In the genomic region with DNA sequence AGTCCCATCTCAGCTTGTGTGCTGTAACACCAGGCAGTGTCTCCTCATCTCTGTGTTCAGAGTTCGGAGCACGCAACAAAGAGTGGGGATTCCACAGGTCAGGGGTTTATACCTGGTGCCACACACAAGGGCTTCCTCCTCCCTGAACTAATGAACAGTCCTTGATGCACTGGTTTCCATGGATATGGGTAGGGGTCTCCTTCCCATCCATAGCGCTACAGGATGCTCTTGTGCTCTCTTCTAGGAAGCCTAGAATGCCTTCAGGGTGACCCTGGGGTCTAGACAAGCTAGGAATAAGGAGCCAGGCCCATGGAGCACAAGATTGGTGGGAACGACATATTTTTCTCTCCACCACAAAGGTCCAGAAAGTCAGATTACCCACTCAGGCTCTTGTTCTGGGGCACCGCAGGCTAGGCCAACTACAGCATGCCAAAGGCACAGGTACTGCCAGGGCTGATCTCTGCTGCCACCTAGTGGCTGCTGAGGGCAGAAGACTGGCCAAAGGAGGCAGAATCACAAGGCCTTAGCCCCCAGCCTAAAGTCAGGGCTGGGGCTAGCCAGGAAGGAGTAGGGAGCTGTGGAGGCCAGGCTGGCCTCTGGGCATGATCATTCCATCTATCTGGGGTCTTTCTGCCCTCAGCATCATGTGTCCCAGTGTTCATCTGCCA, we compare ENCODE assay signal across 9 mouse cellular contexts. TPM values are rescaled to one million over a fixed set of nuclear protein-coding genes. Genes with fewer than 3 reads are reported as not detected.
DNase-seq lines count a peak whose midpoint lies in the region; ATAC-seq and TF ChIP-seq lines count a peak whose summit lies in the region.
"Had no signal": no experiment of that assay in that cellular context is flagged by ENCODE, and none has a peak within 500 bp of the region (broad histone marks: within the 10 kb centered on the region; RNA-seq: fewer than 3 reads in every experiment).

No protein-coding gene starts in this region.

- H3K36me3 ChIP-seq in embryonic facial prominence, embryonic 11.5 days (replicated peaks; ENCODE audit: control insufficient read depth, insufficient read depth, low read depth, low read length), result no peaks in the 10 kb centered on the region
- H3K36me3 ChIP-seq in heart, adult 2 months (ENCODE audit: control insufficient read depth, insufficient read depth, low read length), result no peaks in the 10 kb centered on the region
- H3K36me3 ChIP-seq: heart, embryonic 15.5 days had no signal

- H3K79me2 ChIP-seq in heart, adult 2 months (replicated peaks; ENCODE audit: control insufficient read depth, insufficient read depth, low read length), result no peaks in the 10 kb centered on the region

- intact Hi-C loops in heart, adult 2 months (cut with DNase I), result loop anchor here (1.0 to 10.0 kb wide), 4 partner anchors 93 to 385 kb away; no protein-coding TSS in a partner anchor

- peak; percentile 47 for ATAC-seq in CD4-positive, CD25-positive, alpha-beta regulatory T cell, adult 4 months
- ATAC-seq in embryonic facial prominence, embryonic 11.5 days (replicated peaks; ENCODE audit: insufficient number of reproducible peaks, low FRiP score, low TSS enrichment, low read depth), result no peak; the same call in 1 of the 2 replicates

- DNase-seq in adrenal gland, postnatal 36 days, result peak; percentile 77 to 85
- DNase-seq in embryonic facial prominence, embryonic 11.5 days (ENCODE audit: low spot score), result peak; percentile 86
- DNase-seq in heart, adult 2 months, result peak; percentile 60 to 77
- peak; percentile 36 for DNase-seq in large intestine, adult 2 months (ENCODE audit: low read depth, low spot score)
- peak; percentile 58 for DNase-seq in lung, adult 2 months
- peak; percentile 68 for DNase-seq in ovary, postnatal 14 days (ENCODE audit: low spot score)
- DNase-seq in thymus, postnatal 10 days (ENCODE audit: low spot score in 2 of 2), result peak; percentile 24 to 78

- H3K4me2 ChIP-seq in embryonic facial prominence, embryonic 11.5 days (ENCODE audit: low read depth, low read length), result no peak overlapping the region
- H3K4me2 ChIP-seq: heart, embryonic 15.5 days had no signal

- no peaks in the 10 kb centered on the region for H3K4me1 ChIP-seq in embryonic facial prominence, embryonic 11.5 days (ENCODE audit: control insufficient read depth, insufficient read depth, low read length)
- H3K4me1 ChIP-seq in heart, adult 2 months (ENCODE audit: control insufficient read depth, insufficient read depth, low read length), result no peaks in the 10 kb centered on the region
- H3K4me1 ChIP-seq in lung, adult 2 months (ENCODE audit: control insufficient read depth, insufficient read depth, low read length), result no peaks in the 10 kb centered on the region
- H3K4me1 ChIP-seq: heart, embryonic 15.5 days had no signal

- TF ChIP-seq EP300 in heart, adult 2 months (IDR thresholded peaks at IDR 0.05; ENCODE audit: insufficient read depth, low read depth, low read length), result no peak

- H3K4me3 ChIP-seq in embryonic facial prominence, embryonic 11.5 days (ENCODE audit: low read depth, low read length), result no peak overlapping the region
- no peak overlapping the region for H3K4me3 ChIP-seq in heart, adult 2 months
- no peak overlapping the region for H3K4me3 ChIP-seq in lung, adult 2 months (replicated peaks; ENCODE audit: extremely low read depth, low read depth, low read length)
- H3K4me3 ChIP-seq: heart, embryonic 15.5 days had no signal

- no peak overlapping the region for H3K27ac ChIP-seq in embryonic facial prominence, embryonic 11.5 days (replicated peaks; ENCODE audit: low read depth, low read length)
- no peak overlapping the region for H3K27ac ChIP-seq in heart, adult 2 months
- H3K27ac ChIP-seq: heart, embryonic 15.5 days had no signal

- no peak overlapping the region for H3K9ac ChIP-seq in embryonic facial prominence, embryonic 11.5 days (replicated peaks; ENCODE audit: low read length)
- H3K9ac ChIP-seq in heart, adult 2 months (ENCODE audit: low read depth, low read length), result no peak overlapping the region
- H3K9ac ChIP-seq: heart, embryonic 15.5 days had no signal

- no peak for TF ChIP-seq CTCF in heart, adult 2 months (IDR thresholded peaks at IDR 0.05)
- peak; percentile 96 for TF ChIP-seq CTCF in lung, adult 2 months (IDR thresholded peaks at IDR 0.05; ENCODE audit: insufficient read depth, low read length)

- TF ChIP-seq POLR2A in heart, adult 2 months (IDR thresholded peaks at IDR 0.05; ENCODE audit: insufficient read depth, low read depth, low read length), result no peak
- TF ChIP-seq POLR2A in lung, adult 2 months (IDR thresholded peaks at IDR 0.05; ENCODE audit: borderline replicate concordance, extremely low read depth, low read depth, low read length), result no peak

- 74% methylated on average over 5 of the region's 5 CpGs for WGBS in embryonic facial prominence, embryonic 11.5 days
- 64% methylated on average over 5 of the region's 5 CpGs for WGBS in heart, adult 2 months
- 60% methylated on average over 5 of the region's 5 CpGs for WGBS in large intestine, adult 2 months
- WGBS in lung, adult 2 months, result 65% methylated on average over 5 of the region's 5 CpGs

- no peaks in the 10 kb centered on the region for H3K27me3 ChIP-seq in embryonic facial prominence, embryonic 11.5 days (ENCODE audit: control insufficient read depth, insufficient read depth, low read length)
- no peaks in the 10 kb centered on the region for H3K27me3 ChIP-seq in heart, adult 2 months (ENCODE audit: control insufficient read depth, insufficient read depth, low read length)
- H3K27me3 ChIP-seq: heart, embryonic 15.5 days had no signal

- H3K9me3 ChIP-seq in embryonic facial prominence, embryonic 11.5 days (replicated peaks; ENCODE audit: control insufficient read depth, low read length), result no peaks in the 10 kb centered on the region
- H3K9me3 ChIP-seq: heart, embryonic 15.5 days had no signal

RNA-seq across cellular contexts. Expression of a gene that starts 40.1 kb away (rescaled TPM):
- 10 to 100 TPM; 19.9 to 23.5 TPM for polyA plus RNA-seq in CD4-positive, CD25-positive, alpha-beta regulatory T cell, adult 4 months (2017; shearing (Covaris generic))
- 10 to 100 TPM; 27.5 to 28.3 TPM for total RNA-seq in adrenal gland, postnatal 36 days (2021)
- polyA plus RNA-seq in embryonic facial prominence, embryonic 11.5 days (2014; fragmentation: Nextera tagmentation; extraction: Ambion mirVana), result 63.3 and 64.9 TPM in 2 replicates
- total RNA-seq in heart, adult 2 months (2021), result 10 to 100 TPM; 26.1 to 26.9 TPM
- 19.7 and 22.8 TPM in 2 replicates for polyA plus RNA-seq in heart, adult 2 months (2012; rRNA removed)
- 23.5 and 24.4 TPM in 2 replicates for polyA plus RNA-seq in large intestine, adult 2 months (2012; rRNA removed)
- 37.2 and 39.8 TPM in 2 replicates for polyA plus RNA-seq in lung, adult 2 months (2012; rRNA removed)

RNA-seq across cellular contexts. Expression of a gene that starts 40.4 kb away (rescaled TPM):
- polyA plus RNA-seq in CD4-positive, CD25-positive, alpha-beta regulatory T cell, adult 4 months (2017; shearing (Covaris generic)), result 1 to 10 TPM in 1 of 2 experiments, not detected in 1; 1.6 TPM
- under 1 TPM; 0.30 to 0.36 TPM for total RNA-seq in adrenal gland, postnatal 36 days (2021)
- 0.74 and 0.97 TPM in 2 replicates for polyA plus RNA-seq in embryonic facial prominence, embryonic 11.5 days (2014; fragmentation: Nextera tagmentation; extraction: Ambion mirVana)
- 1 to 10 TPM; 1.0 to 1.1 TPM for total RNA-seq in heart, adult 2 months (2021)
- 2.1 and 2.5 TPM in 2 replicates for polyA plus RNA-seq in heart, adult 2 months (2012; rRNA removed)
- 0.38 and 0.56 TPM in 2 replicates for polyA plus RNA-seq in large intestine, adult 2 months (2012; rRNA removed)
- 0.52 and 0.73 TPM in 2 replicates for polyA plus RNA-seq in lung, adult 2 months (2012; rRNA removed)

Comparison
In these comparisons a context has a peak if more than half of its experiments do, and no peak if none do; other contexts are left out.
1. DNase-seq: peak in every context shown above with its lines; median percentile 86 in embryonic facial prominence, embryonic 11.5 days; 81 in adrenal gland, postnatal 36 days; 68 in heart, adult 2 months; 68 in ovary, postnatal 14 days; 58 in lung, adult 2 months; 51 in thymus, postnatal 10 days; 36 in large intestine, adult 2 months.